9 mouse cellular contexts compared by ENCODE assay signal in genomic region chr3:83286975-83287405, GRCm38 (mm10).
DNase-seq lines count a peak whose midpoint lies in the region; ATAC-seq and TF ChIP-seq lines count a peak whose summit lies in the region.
"Had no signal": no experiment of that assay in that cellular context is flagged by ENCODE, and none has a peak within 500 bp of the region (broad histone marks: within the 10 kb centered on the region; RNA-seq: fewer than 3 reads in every experiment).

No protein-coding gene starts in this region.

- no peaks in the 10 kb centered on the region for H3K36me3 ChIP-seq in embryonic facial prominence, embryonic 12.5 days
- H3K36me3 ChIP-seq in heart, embryonic 10.5 days, result no peaks in the 10 kb centered on the region
- no peaks in the 10 kb centered on the region for H3K36me3 ChIP-seq in kidney, embryonic 14.5 days (ENCODE audit: control insufficient read depth, insufficient read depth, low read length)
- no peaks in the 10 kb centered on the region for H3K36me3 ChIP-seq in limb, embryonic 12.5 days
- H3K36me3 ChIP-seq in midbrain, embryonic 15.5 days (replicated peaks), result no peaks in the 10 kb centered on the region
- H3K36me3 ChIP-seq in stomach, postnatal 0 days (ENCODE audit: control insufficient read depth, insufficient read depth, low read length), result no peaks in the 10 kb centered on the region

- peak overlapping the region; percentile 57 for H3K4me2 ChIP-seq in embryonic facial prominence, embryonic 12.5 days (replicated peaks)
- peak overlapping the region; percentile 47 for H3K4me2 ChIP-seq in kidney, embryonic 14.5 days (replicated peaks; ENCODE audit: low read depth, low read length)
- peak overlapping the region; percentile 61 for H3K4me2 ChIP-seq in limb, embryonic 12.5 days
- H3K4me2 ChIP-seq in midbrain, embryonic 15.5 days, result peak overlapping the region; percentile 55
- peak overlapping the region; percentile 37 for H3K4me2 ChIP-seq in stomach, postnatal 0 days (replicated peaks; ENCODE audit: low read depth)

- peak; percentile 79; the same call in 1 of the 2 replicates for ATAC-seq in embryonic facial prominence, embryonic 12.5 days (ENCODE audit: insufficient number of reproducible peaks, insufficient read depth, low FRiP score, low TSS enrichment)
- peak; percentile 93 for ATAC-seq in kidney, embryonic 14.5 days (ENCODE audit: low FRiP score, low TSS enrichment)
- ATAC-seq in limb, embryonic 12.5 days (ENCODE audit: insufficient number of reproducible peaks, insufficient read depth, low FRiP score, low TSS enrichment, low read depth), result peak; percentile 74; the same call in 1 of the 2 replicates
- ATAC-seq in midbrain, embryonic 15.5 days (replicated peaks), result peak; percentile 96
- ATAC-seq in stomach, postnatal 0 days (ENCODE audit: low FRiP score, low TSS enrichment), result peak; percentile 67; the same call in 1 of the 2 replicates

- DNase-seq in brain, adult 2 months (ENCODE audit: low read depth, low spot score), result peak; percentile 86
- peak; percentile 79 for DNase-seq in heart, embryonic 10.5 days (ENCODE audit: low spot score)
- DNase-seq in stomach, postnatal 0 days (ENCODE audit: low spot score), result peak; percentile 28
- no peak for DNase-seq in spleen, postnatal 10 days (ENCODE audit: low spot score in 2 of 2)

- peak overlapping the region; percentile 37 for H3K4me3 ChIP-seq in embryonic facial prominence, embryonic 12.5 days
- peak overlapping the region; percentile 53 for H3K4me3 ChIP-seq in heart, embryonic 10.5 days
- peak overlapping the region; percentile 34 for H3K4me3 ChIP-seq in kidney, embryonic 14.5 days (ENCODE audit: low read length)
- peak overlapping the region; percentile 39 for H3K4me3 ChIP-seq in limb, embryonic 12.5 days (replicated peaks)
- peak overlapping the region; percentile 46 for H3K4me3 ChIP-seq in midbrain, embryonic 15.5 days
- H3K4me3 ChIP-seq in stomach, postnatal 0 days (ENCODE audit: low read depth, low read length), result peak overlapping the region; percentile 29

- TF ChIP-seq EP300 in stomach, postnatal 0 days (optimal IDR thresholded peaks at IDR 0.05), result no peak

- peak overlapping the region; percentile 50; the same call in 1 of the 2 replicates for H3K27ac ChIP-seq in embryonic facial prominence, embryonic 12.5 days
- peak overlapping the region; percentile 67; the same call in 1 of the 2 replicates for H3K27ac ChIP-seq in heart, embryonic 10.5 days
- no peak overlapping the region for H3K27ac ChIP-seq in kidney, embryonic 14.5 days (ENCODE audit: low read depth, low read length)
- H3K27ac ChIP-seq in limb, embryonic 12.5 days, result no peak overlapping the region
- H3K27ac ChIP-seq in midbrain, embryonic 15.5 days, result no peak overlapping the region
- H3K27ac ChIP-seq in stomach, postnatal 0 days (replicated peaks), result no peak overlapping the region
- H3K27ac ChIP-seq: macrophage had no signal

- H3K9ac ChIP-seq in embryonic facial prominence, embryonic 12.5 days, result peak overlapping the region; percentile 53
- peak overlapping the region; percentile 25; the same call in 1 of the 2 replicates for H3K9ac ChIP-seq in kidney, embryonic 14.5 days (ENCODE audit: low read depth, low read length)
- H3K9ac ChIP-seq in limb, embryonic 12.5 days (replicated peaks), result peak overlapping the region; percentile 51; the same call in 1 of the 2 replicates
- peak overlapping the region; percentile 42 for H3K9ac ChIP-seq in midbrain, embryonic 15.5 days
- no peak overlapping the region for H3K9ac ChIP-seq in stomach, postnatal 0 days (ENCODE audit: low read length)

- H3K4me1 ChIP-seq in embryonic facial prominence, embryonic 12.5 days, result peaks cover 3% of the 10 kb centered on the region
- H3K4me1 ChIP-seq in heart, embryonic 10.5 days, result no peaks in the 10 kb centered on the region
- H3K4me1 ChIP-seq in kidney, embryonic 14.5 days (ENCODE audit: control insufficient read depth, insufficient read depth, low read length), result no peaks in the 10 kb centered on the region
- H3K4me1 ChIP-seq in limb, embryonic 12.5 days (replicated peaks), result peaks cover 5% of the 10 kb centered on the region; the same call in 1 of the 2 replicates
- H3K4me1 ChIP-seq in midbrain, embryonic 15.5 days, result no peaks in the 10 kb centered on the region
- H3K4me1 ChIP-seq in stomach, postnatal 0 days (replicated peaks; ENCODE audit: control insufficient read depth, insufficient read depth), result no peaks in the 10 kb centered on the region

- peak; percentile 84 for TF ChIP-seq CTCF in stomach, postnatal 0 days (IDR thresholded peaks at IDR 0.05; ENCODE audit: low read depth)

- H3K9me3 ChIP-seq in embryonic facial prominence, embryonic 12.5 days, result no peaks in the 10 kb centered on the region
- H3K9me3 ChIP-seq in heart, embryonic 10.5 days, result no peaks in the 10 kb centered on the region
- no peaks in the 10 kb centered on the region for H3K9me3 ChIP-seq in kidney, embryonic 14.5 days (ENCODE audit: control insufficient read depth, low read length)
- H3K9me3 ChIP-seq in limb, embryonic 12.5 days, result no peaks in the 10 kb centered on the region
- no peaks in the 10 kb centered on the region for H3K9me3 ChIP-seq in midbrain, embryonic 15.5 days
- H3K9me3 ChIP-seq in stomach, postnatal 0 days (ENCODE audit: control insufficient read depth, low read length), result no peaks in the 10 kb centered on the region

- 6% methylated on average over 11 of the region's 11 CpGs for WGBS in embryonic facial prominence, embryonic 12.5 days
- WGBS in heart, embryonic 10.5 days, result 13% methylated on average over 11 of the region's 11 CpGs
- WGBS in kidney, embryonic 14.5 days, result 4% methylated on average over 11 of the region's 11 CpGs
- 8% methylated on average over 11 of the region's 11 CpGs for WGBS in limb, embryonic 12.5 days
- WGBS in midbrain, embryonic 15.5 days, result 2% methylated on average over 11 of the region's 11 CpGs
- WGBS in stomach, postnatal 0 days, result 9% methylated on average over 11 of the region's 11 CpGs

- H3K27me3 ChIP-seq in embryonic facial prominence, embryonic 12.5 days, result no peaks in the 10 kb centered on the region
- H3K27me3 ChIP-seq in heart, embryonic 10.5 days (ENCODE audit: insufficient read depth, poor library complexity, severe bottlenecking), result no peaks in the 10 kb centered on the region
- H3K27me3 ChIP-seq in kidney, embryonic 14.5 days (ENCODE audit: control insufficient read depth, insufficient read depth, low read length), result peaks cover 4% of the 10 kb centered on the region; the same call in 1 of the 2 replicates
- H3K27me3 ChIP-seq in limb, embryonic 12.5 days, result peaks cover 5% of the 10 kb centered on the region; the same call in 1 of the 2 replicates
- no peaks in the 10 kb centered on the region for H3K27me3 ChIP-seq in midbrain, embryonic 15.5 days (replicated peaks)
- H3K27me3 ChIP-seq in stomach, postnatal 0 days (ENCODE audit: control insufficient read depth, insufficient read depth, low read length), result no peaks in the 10 kb centered on the region

Comparison
In these comparisons a context has a peak if more than half of its experiments do, and no peak if none do; other contexts are left out.
1. DNase-seq: peak in brain, adult 2 months (single experiment), heart, embryonic 10.5 days (single experiment) and stomach, postnatal 0 days (single experiment); none in spleen, postnatal 10 days (0 of 2).
2. H3K27ac ChIP-seq: peak in embryonic facial prominence, embryonic 12.5 days (single experiment) and heart, embryonic 10.5 days (single experiment); none in kidney, embryonic 14.5 days (single experiment), limb, embryonic 12.5 days (single experiment), midbrain, embryonic 15.5 days (single experiment) and stomach, postnatal 0 days (single experiment).
3. Peak in every context shown above with its lines, with median percentiles within 50 percentile points of each other: ATAC-seq, H3K4me2 ChIP-seq and H3K4me3 ChIP-seq.